Mouse (Mus musculus): ENCODE results near the gene Cbx4. TPM values are rescaled to one million over a fixed set of nuclear protein-coding genes. Genes with fewer than 3 reads are reported as not detected.

Gene Cbx4
- polyA plus RNA-seq, 1 experiment: 49.2 TPM

GRCm38 (mm10) chr11:119080461-119081147, 5.4 kb downstream of the Cbx4 start:
- TF ChIP-seq FLI1 (IDR thresholded peaks at IDR 0.05; ENCODE audit: low read length) (no peak), GATA1 (IDR thresholded peaks at IDR 0.05; ENCODE audit: borderline replicate concordance, low read length) (no peak)
- H3K36me3 ChIP-seq (replicated peaks; ENCODE audit: low read length): peaks cover 65% of the 10 kb centered on the region
- peaks cover 62% of the 10 kb centered on the region for H3K4me1 ChIP-seq
- H3K27me3 ChIP-seq (replicated peaks): peaks cover 4% of the 10 kb centered on the region
- no peak overlapping the region for H3K4me3 ChIP-seq (replicated peaks)
- no peaks in the 10 kb centered on the region for H3K9me3 ChIP-seq

- Histone ChIP-seq H3K9me3 (no peaks in the 10 kb centered on the region), H3K36me3 (replicated peaks; ENCODE audit: low read length) (peaks cover 65% of the 10 kb centered on the region), H3K4me1 (peaks cover 60% of the 10 kb centered on the region), H3K4me3 (replicated peaks) (no peak overlapping the region), H3K27me3 (replicated peaks) (peaks cover 14% of the 10 kb centered on the region)
- TF ChIP-seq GATA1 (IDR thresholded peaks at IDR 0.05; ENCODE audit: borderline replicate concordance, low read length) (no peak), FLI1 (IDR thresholded peaks at IDR 0.05; ENCODE audit: low read length) (no peak)
Measured at GRCm38 (mm10) chr11:119079445-119079837, 6.6 kb downstream of the Cbx4 start.

GRCm38 (mm10) chr11:119078691-119079444, 7.2 kb downstream of the Cbx4 start:
- Histone ChIP-seq H3K4me3 (replicated peaks) (no peak overlapping the region), H3K4me1 (peaks cover 54% of the 10 kb centered on the region)
- TF ChIP-seq FLI1 (IDR thresholded peaks at IDR 0.05; ENCODE audit: low read length): no peak
- no peak for TF ChIP-seq GATA1 (IDR thresholded peaks at IDR 0.05; ENCODE audit: borderline replicate concordance, low read length)

GRCm38 (mm10) chr11:119077755-119078154, 8.3 kb downstream of the Cbx4 start:
- peaks cover 30% of the 10 kb centered on the region for H3K27me3 ChIP-seq (replicated peaks)
- no peaks in the 10 kb centered on the region for H3K9me3 ChIP-seq
- peaks cover 43% of the 10 kb centered on the region for H3K4me1 ChIP-seq
- H3K36me3 ChIP-seq (replicated peaks; ENCODE audit: low read length): peaks cover 52% of the 10 kb centered on the region
- TF ChIP-seq FLI1 (IDR thresholded peaks at IDR 0.05; ENCODE audit: low read length) (no peak), GATA1 (IDR thresholded peaks at IDR 0.05; ENCODE audit: borderline replicate concordance, low read length) (no peak)
- no peak overlapping the region for H3K4me3 ChIP-seq (replicated peaks)

More at GRCm38 (mm10) chr11:119078691-119079444, 7.2 kb downstream of the Cbx4 start:
- Histone ChIP-seq H3K9me3 (no peaks in the 10 kb centered on the region), H3K36me3 (replicated peaks; ENCODE audit: low read length) (peaks cover 62% of the 10 kb centered on the region), H3K27me3 (replicated peaks) (peaks cover 19% of the 10 kb centered on the region)

DNA sequence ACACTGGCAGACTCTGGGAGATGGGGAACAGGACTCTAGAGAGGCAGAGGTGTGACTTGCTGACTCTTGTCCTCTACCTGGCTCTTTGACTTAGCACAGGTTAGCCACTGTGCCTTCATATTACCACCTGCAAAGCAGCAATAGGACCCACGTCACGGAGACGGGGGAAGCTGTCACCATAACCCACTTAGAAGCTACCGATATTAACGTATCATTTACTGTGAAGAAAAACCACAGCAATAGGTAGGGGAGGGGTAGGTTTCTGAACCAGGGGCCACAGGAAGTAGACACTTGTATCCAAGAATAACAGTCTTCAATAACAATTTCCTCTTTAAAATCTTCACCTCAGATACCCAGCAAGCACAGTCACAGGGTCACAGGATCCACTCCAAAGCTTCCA, 10.2 kb downstream of the Cbx4 start:
- Histone ChIP-seq H3K27me3 (replicated peaks) (peaks cover 49% of the 10 kb centered on the region), H3K9me3 (peaks cover 3% of the 10 kb centered on the region; the same call in 1 of the 2 replicates), H3K4me1 (peaks cover 24% of the 10 kb centered on the region), H3K4me3 (replicated peaks) (no peak overlapping the region), H3K36me3 (replicated peaks; ENCODE audit: low read length) (peaks cover 32% of the 10 kb centered on the region)
- TF ChIP-seq FLI1 (IDR thresholded peaks at IDR 0.05; ENCODE audit: low read length) (no peak), GATA1 (IDR thresholded peaks at IDR 0.05; ENCODE audit: borderline replicate concordance, low read length) (no peak)

DNA sequence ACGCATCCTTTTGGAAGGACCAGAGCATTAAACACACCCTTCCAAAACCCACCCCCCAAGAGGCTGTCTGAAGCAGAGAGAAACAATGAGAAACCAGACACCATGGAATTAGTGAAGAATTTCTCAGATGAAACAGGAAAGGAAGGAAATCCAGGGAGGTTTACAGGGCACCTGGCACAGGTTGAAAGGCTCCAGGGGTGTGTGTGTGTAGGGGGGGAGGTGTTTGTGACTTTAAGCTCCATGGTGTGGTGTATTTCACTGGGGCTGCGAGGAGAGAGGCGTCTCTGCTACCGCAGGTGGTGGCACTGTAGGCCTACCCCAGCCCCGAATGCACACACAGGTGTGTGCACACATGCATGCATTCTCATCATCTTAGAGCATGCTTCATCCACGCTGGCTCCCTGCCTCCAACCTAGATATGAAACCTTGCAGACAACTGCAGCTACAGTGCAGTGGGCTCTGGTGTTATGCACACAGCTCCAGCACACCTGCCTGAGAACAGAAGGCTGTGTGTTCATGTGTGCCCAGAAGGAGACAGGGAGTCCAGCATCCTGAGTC, 12.1 kb downstream of the Cbx4 start:
- H3K36me3 ChIP-seq (replicated peaks; ENCODE audit: low read length): peaks cover 14% of the 10 kb centered on the region
- TF ChIP-seq FLI1 (IDR thresholded peaks at IDR 0.05; ENCODE audit: low read length) (no peak), GATA1 (IDR thresholded peaks at IDR 0.05; ENCODE audit: borderline replicate concordance, low read length) (no peak)
- no peak overlapping the region for H3K4me3 ChIP-seq (replicated peaks)
- peaks cover 14% of the 10 kb centered on the region for H3K4me1 ChIP-seq
- peaks cover 14% of the 10 kb centered on the region for H3K9me3 ChIP-seq
- H3K27me3 ChIP-seq (replicated peaks): peaks cover 64% of the 10 kb centered on the region

- H3K27me3 ChIP-seq (replicated peaks): peaks cover 73% of the 10 kb centered on the region
- peaks cover 5% of the 10 kb centered on the region for H3K36me3 ChIP-seq (replicated peaks; ENCODE audit: low read length)
- H3K9me3 ChIP-seq: peaks cover 14% of the 10 kb centered on the region
- no peak for TF ChIP-seq FLI1 (IDR thresholded peaks at IDR 0.05; ENCODE audit: low read length)
- no peak for TF ChIP-seq GATA1 (IDR thresholded peaks at IDR 0.05; ENCODE audit: borderline replicate concordance, low read length)
- peaks cover 13% of the 10 kb centered on the region for H3K4me1 ChIP-seq
- no peak overlapping the region for H3K4me3 ChIP-seq (replicated peaks)
Measured at GRCm38 (mm10) chr11:119072986-119073385, 13.0 kb downstream of the Cbx4 start.

DNA sequence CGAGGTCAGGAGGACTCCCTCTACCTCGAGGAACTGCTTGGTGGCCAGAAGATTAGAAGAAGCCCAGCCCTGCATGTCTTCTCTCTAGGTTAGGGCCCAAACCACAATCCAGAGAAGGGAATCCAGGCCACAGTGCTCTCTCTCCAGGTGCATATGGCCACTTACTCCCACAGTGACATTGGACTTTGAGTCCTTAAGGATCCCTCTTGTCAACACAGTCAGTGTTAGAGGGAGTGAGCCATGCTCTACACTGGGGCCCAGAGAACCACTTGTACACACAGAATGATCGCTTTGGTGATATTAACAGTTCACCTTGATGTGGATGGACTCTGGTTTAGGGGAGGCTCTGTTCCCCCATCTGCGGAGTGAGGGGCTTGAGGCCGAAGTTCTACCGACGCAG, 13.8 kb downstream of the Cbx4 start:
- peaks cover 14% of the 10 kb centered on the region for H3K9me3 ChIP-seq
- peaks cover 13% of the 10 kb centered on the region for H3K4me1 ChIP-seq
- H3K27me3 ChIP-seq (replicated peaks): peaks cover 79% of the 10 kb centered on the region
- TF ChIP-seq GATA1 (IDR thresholded peaks at IDR 0.05; ENCODE audit: borderline replicate concordance, low read length): no peak
- TF ChIP-seq FLI1 (IDR thresholded peaks at IDR 0.05; ENCODE audit: low read length): no peak
- no peaks in the 10 kb centered on the region for H3K36me3 ChIP-seq (replicated peaks; ENCODE audit: low read length)
- no peak overlapping the region for H3K4me3 ChIP-seq (replicated peaks)

DNA sequence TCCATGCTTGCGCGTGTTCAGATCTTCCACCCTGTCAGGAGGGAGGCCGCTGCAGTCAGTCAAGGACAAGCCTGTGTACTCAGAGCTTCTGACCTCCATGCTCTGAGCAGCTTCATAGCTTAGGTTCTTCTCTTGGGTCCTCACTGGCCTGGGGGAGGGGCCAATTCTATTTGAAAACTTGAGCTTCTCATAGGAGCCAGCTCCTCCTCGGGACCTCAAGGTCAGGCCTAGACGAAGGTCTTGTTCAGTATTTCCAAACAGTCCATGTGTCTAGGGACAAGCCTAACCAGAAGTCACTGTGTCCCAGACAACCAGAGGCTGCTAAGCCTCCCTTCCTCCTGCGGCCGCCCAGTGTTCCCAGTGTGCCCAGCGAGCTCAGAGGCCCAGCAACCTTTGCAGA, 19.2 kb downstream of the Cbx4 start:
- Histone ChIP-seq H3K4me1 (0 out of 2 replicates have a peak, but pooled peaks cover 4% of the 10 kb centered on the region), H3K9me3 (peaks cover 23% of the 10 kb centered on the region), H3K27me3 (replicated peaks) (peaks cover 93% of the 10 kb centered on the region), H3K36me3 (replicated peaks; ENCODE audit: low read length) (no peaks in the 10 kb centered on the region), H3K4me3 (replicated peaks) (no peak overlapping the region)
- TF ChIP-seq GATA1 (IDR thresholded peaks at IDR 0.05; ENCODE audit: borderline replicate concordance, low read length) (no peak), FLI1 (IDR thresholded peaks at IDR 0.05; ENCODE audit: low read length) (no peak)

GRCm38 (mm10) chr11:119059256-119059655, 26.8 kb downstream of the Cbx4 start:
- peaks cover 97% of the 10 kb centered on the region for H3K27me3 ChIP-seq (replicated peaks)
- TF ChIP-seq GATA1 (IDR thresholded peaks at IDR 0.05; ENCODE audit: borderline replicate concordance, low read length) (no peak), FLI1 (IDR thresholded peaks at IDR 0.05; ENCODE audit: low read length) (no peak)
- H3K9me3 ChIP-seq: peaks cover 34% of the 10 kb centered on the region
- no peaks in the 10 kb centered on the region for H3K36me3 ChIP-seq (replicated peaks; ENCODE audit: low read length)
- no peak overlapping the region for H3K4me3 ChIP-seq (replicated peaks)
- H3K4me1 ChIP-seq: peaks cover 55% of the 10 kb centered on the region

Data from megakaryocyte, embryonic 14.5 days (primary cell).